Mouse (Mus musculus) layer of hippocampus, postnatal 10 days (tissue): ENCODE measurements at regions not wholly inside any gene's neighbourhood (a gene's known extent, or its start where the extent isn't known, plus 50 kb on each side); places are given as distances from the start of the nearest gene placed in this dataset.
"Not testable (repeated sequence)": the region's sequence is repeated elsewhere in the genome, so short reads cannot be mapped to it uniquely, and the experiment has no call there.

Source experiments
- DNase-seq, 2 experiments: peaks; one replicate each; pipeline ENCODE4 v3.0.0; 2021; ENCODE audit warnings: low spot score in 2 of 2

DNA sequence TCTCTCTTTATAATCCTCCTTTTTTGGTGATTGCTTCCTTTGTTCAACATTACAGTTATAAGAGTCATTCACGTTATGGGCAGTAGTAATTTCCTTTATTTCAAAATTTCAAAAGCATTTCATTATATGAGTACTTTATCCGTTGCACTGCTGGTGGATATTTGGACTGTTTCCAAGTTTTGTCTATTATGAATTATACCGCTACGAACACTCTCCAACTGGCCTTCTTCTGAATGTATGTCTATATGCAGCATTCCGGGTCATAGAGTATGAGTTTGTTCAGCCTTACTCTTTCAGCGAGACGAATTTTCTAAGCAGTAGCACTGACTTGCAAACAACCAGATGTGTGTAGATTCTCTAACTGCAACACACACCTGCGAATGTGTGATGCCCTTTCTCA is 57.8 kb downstream of the Dusp6 start:
- no peak for DNase-seq

DNA sequence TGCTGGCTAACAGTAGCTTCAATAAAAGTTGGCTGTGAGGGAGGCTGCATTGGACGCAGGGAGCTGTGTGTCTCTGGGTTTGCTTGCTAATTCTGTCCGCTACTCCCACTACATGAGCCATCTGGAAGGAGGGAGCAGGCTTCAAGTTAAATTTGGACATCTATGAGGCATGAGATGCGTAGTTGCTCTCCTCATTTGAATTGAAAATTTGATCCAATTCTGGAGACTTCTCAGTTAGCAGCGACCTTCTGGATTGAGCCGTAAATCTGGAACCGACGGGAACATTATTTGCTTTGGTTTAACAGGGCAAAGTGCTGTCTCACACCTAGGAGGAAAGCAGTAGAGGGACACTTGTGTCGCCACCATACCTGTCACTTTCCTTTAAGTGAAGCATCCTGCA is 60.3 kb downstream of the Dusp6 start:
- DNase-seq: no peak

DNA sequence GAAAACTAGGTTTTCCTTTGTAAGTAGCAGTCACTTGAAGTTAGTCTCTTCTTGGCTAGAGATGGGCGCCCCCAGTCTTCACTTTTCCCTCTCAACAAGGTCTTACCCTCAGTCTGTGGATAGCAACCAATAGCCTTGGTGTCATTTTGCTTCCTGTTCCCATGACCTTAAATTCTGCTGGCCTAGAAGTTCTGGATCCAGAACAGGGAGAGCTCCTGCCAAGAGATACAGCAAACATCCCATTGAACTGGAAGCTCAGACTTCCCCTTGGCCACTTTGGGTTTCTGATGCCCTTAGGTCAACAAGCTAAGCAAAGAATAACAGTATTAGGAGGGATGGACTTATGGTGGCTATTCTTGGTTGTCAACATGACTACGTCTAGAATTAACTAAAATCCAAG is 64.5 kb downstream of the Dusp6 start:
- DNase-seq: no peak

DNA sequence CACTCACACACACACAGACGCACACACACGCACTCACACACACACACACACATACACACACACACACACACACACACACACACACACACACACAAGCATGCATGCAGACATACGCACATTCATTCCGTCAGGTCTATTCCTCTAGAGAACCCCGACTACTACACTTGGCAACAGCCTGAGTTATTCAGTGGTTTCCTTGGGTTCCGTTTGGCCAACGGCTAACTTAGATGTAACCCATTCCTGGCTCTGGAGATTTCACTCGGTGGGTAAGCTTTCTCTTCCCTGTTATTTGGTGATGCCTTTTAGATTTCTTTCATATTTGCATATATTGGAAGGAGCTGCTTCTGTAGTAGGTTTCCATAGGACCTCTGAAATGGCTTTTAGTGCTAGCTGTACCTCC is 65.5 kb downstream of the Dusp6 start:
- DNase-seq: no peak

- no peak for DNase-seq
Measured at GRCm38 (mm10) chr10:99329469-99329868, 66.4 kb downstream of the Dusp6 start.

GRCm38 (mm10) chr10:99330519-99330918 is 67.5 kb downstream of the Dusp6 start:
- DNase-seq: no peak

DNA sequence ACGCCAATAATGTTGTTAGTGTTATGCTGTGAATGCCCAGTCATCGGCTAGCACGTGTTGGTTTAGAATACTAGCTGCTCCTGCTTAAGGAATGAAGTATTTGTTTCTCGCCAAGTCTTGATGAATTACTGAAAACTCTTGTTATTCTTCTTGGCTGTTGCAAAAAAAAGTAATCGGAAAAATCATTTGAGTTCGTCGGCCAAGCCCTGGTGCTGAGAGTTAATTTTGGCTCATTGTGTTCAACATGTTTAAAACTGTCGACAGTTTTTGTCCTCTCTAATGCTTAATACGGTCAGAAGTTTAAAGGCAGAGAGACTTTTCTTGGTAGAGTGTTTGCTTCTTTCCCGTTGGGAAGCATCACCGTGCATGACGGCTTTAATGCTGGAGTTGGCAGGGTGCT is 68.8 kb downstream of the Dusp6 start:
- DNase-seq: no peak

DNA sequence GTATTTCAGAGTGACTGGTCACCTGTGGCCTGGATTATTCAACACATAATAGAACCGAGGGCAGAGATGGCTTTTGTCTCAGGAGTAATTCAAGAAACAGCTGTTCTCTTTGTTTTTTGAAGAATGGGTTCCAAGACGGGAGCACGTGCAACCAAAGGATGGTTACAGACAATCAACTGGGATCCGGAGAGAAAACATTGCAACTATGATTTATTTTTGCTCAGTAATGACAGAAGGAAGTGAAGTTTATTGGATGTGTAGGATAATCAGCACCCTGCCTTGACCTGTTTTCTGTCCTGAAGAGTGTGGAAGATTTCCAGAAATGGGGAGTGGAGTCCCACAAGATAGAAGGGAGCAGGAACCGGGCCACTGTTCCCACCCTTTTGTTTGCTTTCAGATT is 70.8 kb downstream of the Dusp6 start:
- DNase-seq: no peak

DNA sequence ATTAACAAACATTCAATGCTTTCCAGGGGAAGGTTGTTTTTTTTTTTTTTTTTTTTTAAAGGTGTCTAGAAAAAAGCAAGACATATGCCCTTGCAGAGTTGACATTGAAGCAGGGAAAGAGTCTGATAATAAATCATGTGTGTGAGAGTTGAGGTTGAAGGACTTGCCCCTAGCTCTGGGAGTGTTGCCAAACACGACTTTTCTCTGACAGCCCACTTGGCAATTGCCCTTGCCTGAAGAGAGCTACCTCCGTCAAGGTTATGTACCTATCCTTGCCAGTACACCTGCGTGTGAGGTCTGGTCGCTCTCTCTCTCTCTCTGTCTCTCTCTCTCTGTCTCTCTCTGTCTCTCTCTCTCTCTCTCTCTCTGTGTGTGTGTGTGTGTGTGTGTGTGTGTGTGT is 73.1 kb downstream of the Dusp6 start:
- DNase-seq: no peak

DNA sequence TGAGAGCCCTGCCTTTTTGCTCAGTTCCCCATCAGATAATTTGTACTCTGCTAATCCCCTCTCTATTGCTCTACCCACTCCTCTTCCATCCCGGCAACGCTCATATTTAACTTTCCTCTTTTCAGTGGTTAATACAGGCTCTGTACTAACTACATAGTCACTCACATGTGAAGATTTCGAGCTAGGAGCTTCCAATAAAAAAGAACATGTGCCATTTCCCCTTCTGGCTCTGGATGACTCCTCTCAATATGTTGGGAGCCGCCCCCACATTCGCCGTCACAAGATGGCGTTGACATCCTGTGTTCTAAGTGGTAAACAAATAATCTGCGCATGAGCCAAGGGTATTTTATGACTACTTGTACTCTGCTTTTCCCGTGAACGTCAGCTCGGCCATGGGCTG is 75.8 kb downstream of the Dusp6 start:
- DNase-seq: not testable (repeated sequence)

- DNase-seq: peak; percentile 71
Measured at GRCm38 (mm10) chr10:99339291-99339912, 76.4 kb downstream of the Dusp6 start.

DNA sequence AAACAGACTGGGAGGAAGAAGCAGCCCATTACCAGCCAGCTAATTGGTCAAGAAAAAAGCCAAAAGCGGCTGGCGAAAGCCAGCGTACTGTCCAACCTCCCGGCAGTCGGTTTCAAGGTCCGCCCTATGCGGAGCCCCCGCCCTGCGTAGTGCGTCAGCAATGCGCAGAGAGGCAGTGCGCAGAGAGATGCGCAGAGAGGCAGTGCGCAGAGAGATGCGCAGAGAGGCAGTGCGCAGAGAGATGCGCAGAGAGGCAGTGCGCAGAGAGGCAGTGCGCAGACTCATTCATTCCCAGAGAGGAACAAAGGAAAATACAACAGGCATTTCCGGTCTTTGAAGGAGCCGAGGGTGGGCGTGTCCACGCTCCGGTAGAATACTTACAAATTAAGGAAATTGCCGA is 77.0 kb downstream of the Dusp6 start:
- not testable (repeated sequence) for DNase-seq

DNA sequence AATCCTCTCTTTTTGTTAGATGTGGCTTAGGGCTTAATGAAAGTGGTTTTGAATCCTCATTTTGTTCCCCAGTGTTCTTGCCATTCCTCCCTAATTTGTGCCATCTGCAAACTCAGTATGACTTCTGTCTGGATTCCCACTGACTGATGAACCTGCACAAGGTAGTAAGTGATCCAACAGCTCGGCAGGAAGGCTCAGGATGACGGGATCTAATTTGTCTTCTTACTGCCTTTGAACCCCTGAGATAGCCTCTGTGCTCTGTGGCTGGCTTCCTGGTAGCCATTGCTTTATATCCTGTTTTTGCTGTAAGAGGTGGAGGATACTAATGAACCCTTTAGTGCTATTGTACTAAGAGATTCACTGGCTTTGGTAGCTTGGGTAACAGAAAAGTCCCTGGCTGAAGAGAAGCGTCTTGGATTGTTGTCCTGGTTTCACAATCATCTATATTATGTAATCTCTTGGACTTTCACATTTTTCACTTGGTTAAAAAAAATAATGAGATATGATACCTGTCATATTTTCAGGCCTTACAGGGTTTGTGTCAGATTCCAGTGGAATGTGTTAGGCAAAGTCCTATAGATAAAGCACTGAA is 86.2 kb downstream of the Dusp6 start:
- DNase-seq: no peak

DNA sequence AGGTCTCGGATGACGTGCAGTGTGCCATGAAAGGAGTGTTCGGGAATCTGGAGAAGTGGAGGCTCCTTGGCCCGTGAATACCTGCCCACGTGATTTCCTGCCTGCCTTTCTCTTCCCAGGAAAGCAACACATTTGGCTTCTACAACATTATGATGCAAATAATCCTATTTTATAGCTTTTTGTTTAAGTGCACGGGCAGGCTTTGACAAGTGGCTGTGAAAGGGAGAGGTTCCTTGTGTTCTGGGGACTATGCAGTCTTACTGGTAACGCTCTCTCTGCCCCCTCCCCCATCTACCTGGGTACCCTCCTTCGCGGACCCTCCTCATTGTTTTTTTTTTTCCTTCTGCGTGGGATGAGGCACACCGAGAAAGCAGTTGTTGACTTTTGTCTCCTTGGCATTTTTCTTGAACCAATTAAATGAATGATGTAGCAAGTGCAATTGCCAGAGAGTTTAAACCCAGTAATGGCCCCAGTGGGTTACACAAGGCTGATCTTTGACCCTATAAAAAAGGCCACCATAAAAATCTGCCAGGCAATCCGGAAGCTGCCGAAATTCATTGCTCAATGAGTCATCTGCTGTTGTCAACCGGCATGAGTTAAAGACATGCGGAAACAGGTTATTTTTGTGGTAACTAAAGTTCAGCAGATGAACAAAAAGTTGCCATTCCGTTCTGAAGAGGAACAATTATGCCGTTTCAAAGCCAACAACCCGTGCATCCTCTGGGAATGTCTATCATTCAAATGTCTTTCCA is 90.7 kb downstream of the Dusp6 start:
- no peak for DNase-seq

DNA sequence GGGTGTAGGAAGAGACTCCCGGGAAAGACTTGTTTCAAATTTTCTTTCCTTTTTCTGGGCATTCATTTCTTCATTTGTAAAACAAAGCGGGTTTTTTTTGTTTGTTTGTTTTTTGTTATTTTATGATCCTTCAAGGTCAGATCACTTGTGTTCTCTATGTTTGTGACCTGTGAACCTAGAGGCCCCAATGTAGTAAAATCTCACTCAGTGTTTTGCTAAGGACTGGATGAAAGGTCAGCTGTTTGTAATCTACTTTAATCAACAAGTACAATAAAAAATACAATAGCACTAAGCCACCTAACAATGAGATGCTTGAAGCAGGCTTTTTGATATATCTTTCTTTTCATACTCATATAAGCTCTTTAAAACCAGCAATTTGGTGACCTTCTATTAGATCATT is 91.3 kb downstream of the Dusp6 start:
- no peak for DNase-seq

DNA sequence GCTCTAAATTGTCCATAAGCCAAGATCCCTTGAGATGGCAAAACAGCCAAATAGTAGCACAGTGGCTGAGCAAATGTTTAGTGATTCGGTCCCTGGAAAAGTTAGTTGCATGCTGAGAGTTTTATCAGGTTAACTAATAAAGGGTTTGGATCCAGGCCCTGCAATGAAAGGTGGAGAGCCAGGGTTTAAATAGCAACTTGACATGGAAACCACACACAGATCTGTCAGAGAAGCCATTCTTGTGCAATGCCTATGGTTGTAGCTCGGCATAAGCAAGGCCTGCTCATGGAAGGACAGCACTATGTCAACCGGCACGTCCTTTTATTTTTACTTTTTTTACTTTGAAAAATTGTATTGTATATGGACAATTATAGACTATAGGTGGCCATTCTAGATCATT is 92.3 kb downstream of the Dusp6 start:
- no peak for DNase-seq

GRCm38 (mm10) chr10:99356221-99356620 is 93.2 kb downstream of the Dusp6 start:
- no peak for DNase-seq

DNA sequence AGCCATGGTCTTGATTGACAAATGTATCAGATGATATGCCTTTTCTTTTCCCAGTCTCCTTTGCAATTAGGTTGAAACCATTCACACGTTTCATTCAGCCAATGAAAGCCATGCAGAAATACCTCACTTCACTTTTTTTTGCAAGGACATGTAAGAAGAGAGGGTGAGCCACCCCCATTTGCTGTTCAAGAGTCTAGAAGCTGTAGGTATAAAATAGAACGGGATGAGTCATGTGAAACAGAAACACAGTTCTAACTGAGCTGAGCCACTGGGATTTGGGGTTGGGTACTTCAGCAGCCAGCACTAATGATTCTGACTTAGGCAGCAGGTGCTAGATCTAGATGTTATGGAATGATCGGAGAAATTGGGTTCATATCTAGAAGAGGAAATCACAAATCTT is 93.9 kb downstream of the Dusp6 start:
- DNase-seq: no peak

GRCm38 (mm10) chr10:99357347-99357746 is 94.3 kb downstream of the Dusp6 start:
- DNase-seq: no peak

GRCm38 (mm10) chr10:99358256-99358655 is 95.2 kb downstream of the Dusp6 start:
- DNase-seq: no peak

DNA sequence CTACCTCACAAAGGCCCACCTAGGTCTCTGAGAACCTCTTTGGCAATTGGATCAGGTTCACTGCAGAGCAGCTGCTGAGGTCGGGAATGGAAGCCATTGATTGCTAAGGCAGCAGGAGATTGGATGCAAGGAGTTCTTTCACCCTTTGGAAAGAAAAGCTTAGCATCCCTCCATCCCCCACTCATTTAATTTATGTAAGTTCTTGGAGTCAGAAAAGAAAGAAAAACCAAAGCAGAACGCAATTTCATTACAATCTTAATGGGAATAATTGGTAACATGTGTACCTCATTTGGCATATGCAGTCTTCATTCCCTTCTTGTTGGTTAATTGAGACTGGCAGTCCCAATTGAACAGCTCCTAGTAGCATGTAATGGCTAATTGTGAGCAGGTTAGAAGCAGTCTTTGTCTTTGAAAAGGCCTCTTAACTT is 96.4 kb downstream of the Dusp6 start:
- no peak for DNase-seq

GRCm38 (mm10) chr10:99360601-99361000 is 97.6 kb downstream of the Dusp6 start:
- DNase-seq: not testable (repeated sequence)

DNA sequence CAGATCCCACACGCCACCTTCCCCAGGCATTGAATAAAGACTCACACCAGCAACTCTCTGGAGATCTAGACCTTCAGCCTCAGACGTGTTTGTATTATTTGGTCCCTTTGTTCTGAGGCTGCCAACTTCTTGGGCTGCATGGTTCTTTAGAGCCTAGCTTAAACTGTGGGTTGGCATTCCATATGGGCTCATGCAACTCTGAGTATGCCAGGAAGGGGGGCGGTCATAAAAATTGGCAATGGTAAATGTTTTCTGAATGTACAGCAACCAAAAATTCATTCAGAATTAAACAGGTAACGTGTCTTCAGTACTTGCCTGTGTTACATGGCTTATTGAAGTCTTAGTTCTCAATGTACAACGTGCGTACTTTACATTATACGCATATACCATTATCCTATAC is 103.1 kb downstream of the Dusp6 start:
- no peak for DNase-seq
